Mouse (Mus musculus): ENCODE measurements around the gene Crot.

DNA sequence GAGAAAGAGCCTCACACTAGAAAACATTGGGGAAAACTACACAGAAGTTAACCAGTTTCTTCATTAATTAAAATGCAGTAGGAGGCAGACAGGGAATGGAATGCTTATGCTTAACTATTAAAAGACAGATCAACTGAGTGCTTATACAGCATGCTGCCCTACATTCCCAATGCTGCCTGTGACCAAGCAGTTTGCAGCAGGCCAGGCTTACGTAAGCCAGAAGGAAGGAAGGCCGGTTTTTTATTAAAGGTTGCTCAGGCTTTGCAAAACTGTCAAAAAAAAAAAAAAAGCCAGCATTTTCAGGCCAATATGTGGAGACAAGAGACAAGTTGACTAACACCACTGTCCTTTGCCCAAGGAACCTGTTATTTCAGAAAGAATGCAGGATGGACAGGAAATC, 26.4 kb downstream of the Crot start:
- TF ChIP-seq CTCF (IDR thresholded peaks at IDR 0.05 in 2 of 3, conservative IDR thresholded peaks at IDR 0.05 in 1 of 3; ENCODE audit: control insufficient read depth in 1 of 3, insufficient read depth in 1 of 3, low read depth in 2 of 3, low read length in 3 of 3, poor library complexity in 1 of 3, severe bottlenecking in 1 of 3) (no peak), MYC (IDR thresholded peaks at IDR 0.05; ENCODE audit: low read depth, low read length) (no peak), UBTF (IDR thresholded peaks at IDR 0.05; ENCODE audit: borderline replicate concordance, insufficient read depth, low read depth, low read length) (no peak), E2F4 (IDR thresholded peaks at IDR 0.05; ENCODE audit: borderline replicate concordance, low read depth, low read length) (no peak)

Data from MEL (cell line).